Mouse (Mus musculus): Measurements from ENCODE around the gene Rara.

Gene Rara

DNA sequence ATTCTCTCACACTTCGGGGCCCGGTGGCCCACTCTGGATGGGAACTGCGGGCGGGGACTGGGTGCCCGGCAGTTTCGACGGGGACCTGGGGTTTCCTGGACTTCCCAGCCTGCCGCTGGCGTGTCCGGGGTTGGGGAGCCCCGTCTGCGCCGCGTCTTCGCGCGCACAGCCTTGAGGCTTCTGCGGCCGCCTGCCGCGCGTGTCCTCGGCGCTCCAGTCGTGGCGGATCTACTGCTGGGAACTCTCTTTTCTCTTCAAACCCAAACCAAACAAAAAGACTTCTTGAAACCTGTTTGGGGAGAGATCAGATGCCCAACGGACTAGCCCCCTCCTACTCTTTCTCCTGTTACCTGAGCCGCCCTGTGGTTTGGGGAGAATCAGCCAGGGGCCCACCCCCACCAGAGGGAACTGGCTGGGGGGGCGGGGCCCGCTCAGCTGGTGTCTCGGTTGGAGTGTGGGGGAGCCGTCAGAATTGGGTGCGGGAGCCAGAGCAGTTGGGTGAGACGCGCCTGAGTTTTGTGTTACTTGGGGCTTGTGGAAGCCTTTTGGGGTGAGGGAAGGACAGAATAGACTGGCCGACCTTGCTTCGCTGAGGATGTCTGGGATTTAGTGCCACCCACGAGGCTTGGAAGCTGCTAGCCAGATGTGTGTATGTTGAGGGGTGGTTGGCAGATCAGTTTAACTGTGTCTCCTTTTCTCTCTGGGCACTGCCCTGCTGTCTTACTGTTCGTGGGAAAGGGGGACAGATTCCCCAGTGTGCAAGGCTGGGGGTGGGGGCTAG is 10.5 kb downstream of the Rara start:
- peak; percentile 45 to 51 for DNase-seq (ENCODE audit: low read depth in 2 of 2, low spot score in 2 of 2)

DNA sequence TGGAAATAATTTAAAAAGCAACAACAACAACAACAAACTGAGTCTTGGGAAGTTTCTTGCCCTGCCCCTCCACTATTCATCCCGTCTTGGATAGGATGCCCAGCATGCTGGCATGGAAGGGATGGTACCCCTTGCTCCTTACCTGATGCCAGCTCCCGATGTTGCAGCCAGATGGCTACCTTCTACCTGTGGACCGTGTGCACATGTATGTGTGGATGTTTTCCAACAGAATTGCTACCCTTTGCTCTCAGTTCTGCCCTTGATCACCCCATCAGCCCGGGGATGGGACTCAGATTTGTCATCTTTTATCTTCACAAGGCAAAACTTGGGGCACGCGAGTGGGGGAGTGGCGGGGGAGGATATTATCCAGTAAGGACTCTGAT is 11.1 kb downstream of the Rara start:
- no peak for DNase-seq (ENCODE audit: low read depth in 2 of 2, low spot score in 2 of 2)

DNA sequence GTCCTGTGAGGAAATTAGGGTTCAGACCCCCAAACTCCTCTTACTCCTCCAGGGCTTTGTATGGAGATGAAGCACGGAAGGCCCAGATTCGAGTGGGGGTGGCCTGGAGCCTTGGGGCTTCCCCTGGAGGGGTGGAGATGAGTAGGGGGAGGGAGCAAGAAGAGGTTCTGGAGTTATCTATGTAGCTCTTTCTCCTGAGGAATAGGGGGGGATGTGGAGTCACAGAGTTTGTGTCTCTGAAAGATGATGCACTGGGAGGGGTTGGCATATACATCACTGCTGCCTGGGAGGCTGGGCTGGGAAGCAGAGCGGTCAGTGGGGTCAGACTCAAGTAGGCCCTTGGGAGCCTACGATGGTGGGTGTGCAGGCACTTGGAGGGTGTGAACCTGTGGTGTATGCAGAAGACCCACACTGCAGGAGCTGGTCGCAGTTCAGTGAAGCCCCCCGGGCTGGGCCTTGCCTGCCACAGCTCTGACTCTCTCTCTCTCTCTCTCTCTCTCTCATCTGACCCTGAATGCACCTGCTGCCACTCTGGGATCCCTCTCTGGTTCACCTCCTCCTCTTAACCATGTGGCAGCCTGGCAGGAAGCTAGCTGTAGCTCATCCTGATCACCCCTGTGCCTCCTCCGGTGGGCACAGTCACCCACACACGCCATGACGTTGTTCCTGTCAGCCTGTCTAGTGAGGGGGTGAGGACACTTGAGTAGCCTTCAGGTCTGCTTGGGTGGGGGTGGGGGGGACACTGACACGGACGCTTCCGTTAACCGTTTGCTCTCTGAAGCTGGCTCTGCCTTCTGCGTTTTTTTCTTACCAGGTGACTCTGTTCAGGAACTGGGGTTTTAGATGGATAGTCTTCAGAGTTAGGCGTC is 11.7 kb downstream of the Rara start:
- DNase-seq (ENCODE audit: low read depth in 2 of 2, low spot score in 2 of 2): peak; percentile 62 to 64

DNA sequence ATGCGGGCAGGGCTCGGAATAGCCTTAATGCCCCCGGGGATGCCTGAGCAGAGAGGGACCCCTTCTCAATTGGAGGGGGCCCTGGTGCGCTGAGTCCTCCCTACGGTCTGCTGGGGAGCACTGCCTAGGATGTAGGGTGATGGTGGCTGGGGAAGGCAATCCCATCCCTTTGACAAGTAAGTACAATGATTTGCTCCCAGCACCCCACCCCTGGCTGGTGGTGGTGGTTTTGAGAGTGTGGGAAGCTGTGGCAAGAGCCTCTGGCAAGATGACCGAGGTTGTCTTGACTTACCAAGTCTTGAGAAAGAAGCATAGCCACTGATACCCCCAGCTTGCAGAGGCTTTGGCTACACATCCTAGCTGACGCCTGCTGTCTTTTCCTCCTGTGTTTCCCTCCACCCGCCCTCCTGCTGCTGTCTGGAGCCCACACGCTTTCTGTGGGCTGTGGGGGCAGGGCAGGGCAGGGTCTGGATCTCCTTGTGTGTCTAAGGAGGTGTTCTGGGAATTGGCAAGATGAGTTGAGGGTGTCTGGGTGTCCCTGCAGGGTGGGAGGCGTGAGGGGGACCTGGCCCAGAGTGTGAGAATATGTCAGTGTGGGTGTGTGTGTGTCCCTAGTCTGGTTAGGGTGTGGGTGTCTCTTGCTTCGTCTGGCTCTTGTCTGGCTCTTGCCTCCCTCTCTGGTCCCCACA is 12.5 kb downstream of the Rara start:
- DNase-seq (ENCODE audit: low read depth in 2 of 2, low spot score in 2 of 2): no peak

DNA sequence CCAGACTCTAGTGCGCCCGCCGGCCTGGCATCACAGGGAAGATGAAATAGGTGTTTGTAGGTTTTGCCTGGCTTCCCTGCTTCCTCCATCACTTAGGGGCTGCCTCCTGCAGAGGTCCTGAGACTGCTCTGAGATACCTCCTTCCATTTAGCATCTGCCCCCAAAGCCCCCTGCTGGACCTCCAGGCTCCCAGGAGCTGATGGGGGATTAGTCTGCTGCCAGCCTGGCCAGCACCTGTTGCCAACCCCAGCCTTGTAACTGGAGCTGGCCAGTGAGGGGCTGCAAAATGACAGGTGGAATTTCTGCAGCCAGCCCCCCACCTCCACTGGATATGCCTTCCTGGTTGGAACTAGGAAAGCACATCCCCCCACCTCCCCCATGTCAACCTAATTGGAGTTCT is 13.2 kb downstream of the Rara start:
- DNase-seq (ENCODE audit: low read depth in 2 of 2, low spot score in 2 of 2): no peak

DNA sequence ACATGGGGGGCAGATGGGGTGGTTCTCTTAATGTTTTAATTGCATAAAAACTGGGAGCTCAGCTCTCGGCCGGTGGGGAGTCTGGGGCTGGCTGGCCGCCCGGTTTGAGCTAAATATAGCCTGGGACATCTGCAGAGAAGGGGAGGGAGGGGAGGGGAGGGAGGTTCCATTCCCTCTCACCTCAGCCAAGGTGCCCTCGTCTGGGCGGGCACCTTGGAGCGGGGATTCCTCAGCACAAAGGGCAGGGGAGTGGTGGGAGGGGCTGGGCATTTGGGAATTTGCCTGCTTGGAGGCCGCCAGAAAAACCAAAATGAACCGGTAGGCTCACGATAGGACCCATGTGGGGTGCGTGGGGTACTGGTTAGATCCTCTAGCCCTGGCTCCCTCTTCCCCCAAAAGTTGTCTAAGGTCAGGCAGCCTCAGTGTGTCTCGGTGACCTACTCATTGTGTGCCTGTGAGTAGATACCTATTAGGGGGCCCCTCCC is 13.8 kb downstream of the Rara start:
- no peak for DNase-seq (ENCODE audit: low read depth in 2 of 2, low spot score in 2 of 2)

DNA sequence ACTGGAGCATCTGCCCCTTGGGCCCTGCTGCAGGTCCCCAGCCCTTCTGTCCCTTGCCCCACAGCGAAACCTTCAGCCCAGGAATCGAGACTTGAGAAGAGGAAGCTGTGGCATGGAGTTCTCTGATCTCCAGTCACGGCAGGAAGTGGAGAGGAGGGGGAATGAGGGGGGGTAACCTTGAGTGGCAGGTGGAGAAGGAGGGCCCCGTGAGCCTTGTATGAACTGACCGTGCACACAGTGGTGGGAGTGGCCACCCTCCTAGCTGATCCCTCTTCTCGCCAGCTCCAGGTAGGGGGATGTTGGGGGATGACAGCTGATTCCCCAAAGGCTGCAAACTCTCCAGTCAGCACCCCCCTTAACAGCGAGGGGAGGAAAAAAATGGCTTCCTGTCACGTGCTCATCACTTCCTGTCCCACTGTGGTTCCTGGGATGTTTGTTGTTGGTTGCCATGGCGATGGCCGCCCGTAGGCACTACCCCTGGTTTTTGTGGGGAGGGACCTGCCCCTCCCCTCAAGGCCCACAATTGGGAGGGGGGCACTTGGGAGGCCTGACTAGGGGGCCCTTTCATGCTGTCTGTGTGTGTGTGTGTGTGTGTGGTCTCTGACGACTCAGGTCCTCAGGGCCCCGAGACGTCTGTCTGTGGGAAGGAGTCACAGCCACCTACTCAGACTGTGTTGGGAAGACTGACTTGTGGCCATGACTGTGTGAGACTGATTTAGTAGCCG is 14.4 kb downstream of the Rara start:
- peak; percentile 96 for DNase-seq (ENCODE audit: low read depth in 2 of 2, low spot score in 2 of 2)

DNA sequence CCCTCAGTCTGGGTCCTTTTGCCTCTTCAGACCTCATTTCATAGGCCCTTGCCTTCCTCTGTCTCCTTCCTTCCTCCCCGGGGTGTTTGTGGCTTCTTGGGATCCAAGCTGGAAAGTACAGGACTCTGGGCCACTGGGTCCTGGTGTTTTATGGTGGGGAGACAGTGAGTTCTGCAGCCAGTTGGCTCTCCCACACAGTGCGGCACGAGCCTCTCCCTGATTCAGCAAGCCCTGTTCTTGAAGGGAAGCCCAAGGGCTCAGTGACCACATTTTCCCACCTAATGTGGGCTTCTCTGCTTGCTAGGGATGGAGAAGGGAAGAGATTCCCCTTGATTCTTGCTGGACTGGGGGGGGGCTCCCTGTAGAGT is 14.9 kb downstream of the Rara start:
- no peak for DNase-seq (ENCODE audit: low read depth in 2 of 2, low spot score in 2 of 2)

DNA sequence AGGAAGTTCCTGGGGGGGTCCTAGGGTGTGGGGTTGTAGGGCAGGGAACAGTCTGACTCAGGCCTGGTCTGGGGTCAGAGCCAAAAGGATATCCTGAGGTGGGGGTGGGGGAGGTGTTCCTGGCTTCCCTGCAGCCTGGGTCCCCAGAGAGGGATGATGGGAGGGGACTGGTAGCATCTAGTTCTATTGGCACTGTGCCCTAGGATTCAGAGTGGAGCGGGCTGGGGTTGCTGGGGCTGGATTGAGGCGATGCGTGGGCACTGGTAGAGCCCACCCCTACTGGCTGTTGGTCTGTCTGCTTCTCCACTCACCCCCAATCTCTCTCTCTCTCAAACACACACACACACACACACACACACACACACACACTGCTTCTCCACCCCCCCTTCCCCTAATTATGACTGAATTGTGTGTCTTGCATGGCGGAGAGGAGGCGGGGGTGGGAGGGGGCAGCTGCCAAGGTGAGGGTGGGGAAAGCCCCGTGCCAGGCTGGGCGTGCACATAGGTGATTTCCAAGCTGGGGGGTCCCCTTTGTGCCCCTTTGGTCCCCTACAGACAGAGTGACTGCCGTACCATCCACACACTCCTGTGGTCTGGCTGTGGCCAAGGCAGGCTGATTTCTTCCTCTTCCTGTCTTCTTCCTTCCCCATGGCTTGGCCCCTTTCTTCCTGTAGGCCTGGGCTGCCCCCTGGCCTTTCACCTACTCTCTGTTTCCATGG is 15.5 kb downstream of the Rara start:
- DNase-seq (ENCODE audit: low read depth in 2 of 2, low spot score in 2 of 2): peak; percentile 59 to 65

DNA sequence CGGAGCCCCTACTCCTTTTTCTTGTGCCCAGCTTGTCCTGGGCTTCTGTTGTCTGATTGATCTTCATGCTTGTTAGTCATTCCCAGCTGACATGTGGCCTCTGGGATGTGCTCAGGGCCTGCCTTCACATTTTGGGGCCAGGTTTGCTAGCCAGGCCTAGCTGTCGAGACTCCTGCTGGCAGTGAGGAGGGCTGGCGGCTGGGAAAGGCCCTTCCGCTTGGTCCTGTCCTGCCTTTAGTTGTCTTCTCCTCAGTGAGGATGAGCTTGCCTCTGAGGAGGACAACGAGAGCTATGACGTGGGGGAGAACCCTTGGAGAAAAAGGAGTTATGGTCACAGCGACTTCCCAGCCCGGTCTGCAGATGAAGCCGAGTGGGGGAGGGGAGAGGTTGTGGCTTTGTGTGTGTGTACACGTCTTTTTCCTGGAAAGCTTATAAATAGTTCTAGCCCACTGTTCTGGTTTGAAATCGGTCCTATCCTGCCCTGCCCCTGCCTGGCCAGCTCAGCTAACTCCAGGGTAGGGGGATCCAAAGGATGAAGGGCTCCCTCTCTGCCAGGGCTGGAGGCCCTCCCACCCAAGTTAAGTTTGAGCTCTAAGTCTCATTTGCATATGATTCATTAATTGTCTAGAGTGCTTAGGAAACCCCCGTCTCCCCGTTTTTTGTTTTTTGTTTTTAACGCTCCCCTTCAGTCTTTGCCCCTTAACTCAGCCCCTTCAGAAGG is 16.3 kb downstream of the Rara start:
- no peak for DNase-seq (ENCODE audit: low read depth in 2 of 2, low spot score in 2 of 2)

DNA sequence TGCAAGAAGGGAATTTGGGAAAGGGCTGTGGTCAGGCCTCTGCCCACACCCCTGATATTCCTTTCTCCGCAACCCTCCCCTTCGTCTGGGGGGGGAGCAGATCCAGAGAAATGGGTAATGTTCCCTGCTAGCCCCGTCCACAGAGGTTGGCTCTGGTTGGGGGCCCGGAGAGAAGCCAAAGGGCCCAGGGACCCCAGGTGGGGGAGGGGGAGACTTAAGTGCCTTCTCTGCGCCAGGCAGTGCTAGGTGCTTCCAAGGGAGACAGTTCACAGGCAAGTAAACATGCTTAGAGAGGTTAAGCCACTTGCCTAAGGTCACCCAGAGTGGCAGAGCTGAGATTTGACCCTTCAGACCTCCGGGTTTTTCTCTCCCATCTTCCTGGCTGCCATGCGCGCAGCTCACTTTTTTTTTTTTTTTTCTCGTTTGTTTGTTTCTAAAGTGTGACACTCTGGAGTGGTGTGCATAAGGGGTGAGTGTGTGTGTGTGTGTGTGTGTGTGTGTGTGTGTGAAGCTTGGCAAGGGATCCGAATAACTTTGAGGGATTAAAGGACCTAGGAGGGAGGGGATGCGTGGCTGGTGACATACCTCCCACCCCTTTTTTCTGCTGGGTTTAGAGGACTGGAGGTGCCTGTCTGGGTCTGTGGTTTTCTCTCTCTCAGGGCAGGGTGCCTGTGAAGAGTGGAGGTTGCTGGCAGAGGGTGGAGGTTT is 17.4 kb downstream of the Rara start:
- peak; percentile 68 to 76 for DNase-seq (ENCODE audit: low read depth in 2 of 2, low spot score in 2 of 2)

DNA sequence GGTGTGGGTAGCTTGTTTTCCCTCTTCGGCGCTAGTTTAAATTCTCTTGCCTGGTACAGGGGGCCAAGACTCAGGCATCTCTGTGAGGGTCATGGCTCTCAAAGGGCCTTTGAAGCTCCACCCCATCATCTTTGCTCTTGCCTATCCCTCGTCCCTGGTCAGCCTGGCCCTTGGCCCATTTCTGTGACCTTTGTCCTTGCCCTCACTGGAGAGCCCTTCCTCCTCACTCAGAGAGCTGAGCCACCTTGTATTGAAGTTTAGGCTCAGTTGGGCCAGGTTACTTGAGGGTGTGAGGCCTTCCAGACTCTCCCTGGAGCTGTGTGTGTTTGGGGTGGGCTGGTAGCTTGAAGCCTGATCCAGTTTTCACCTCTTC is 18.0 kb downstream of the Rara start:
- DNase-seq (ENCODE audit: low read depth in 2 of 2, low spot score in 2 of 2): no peak

DNA sequence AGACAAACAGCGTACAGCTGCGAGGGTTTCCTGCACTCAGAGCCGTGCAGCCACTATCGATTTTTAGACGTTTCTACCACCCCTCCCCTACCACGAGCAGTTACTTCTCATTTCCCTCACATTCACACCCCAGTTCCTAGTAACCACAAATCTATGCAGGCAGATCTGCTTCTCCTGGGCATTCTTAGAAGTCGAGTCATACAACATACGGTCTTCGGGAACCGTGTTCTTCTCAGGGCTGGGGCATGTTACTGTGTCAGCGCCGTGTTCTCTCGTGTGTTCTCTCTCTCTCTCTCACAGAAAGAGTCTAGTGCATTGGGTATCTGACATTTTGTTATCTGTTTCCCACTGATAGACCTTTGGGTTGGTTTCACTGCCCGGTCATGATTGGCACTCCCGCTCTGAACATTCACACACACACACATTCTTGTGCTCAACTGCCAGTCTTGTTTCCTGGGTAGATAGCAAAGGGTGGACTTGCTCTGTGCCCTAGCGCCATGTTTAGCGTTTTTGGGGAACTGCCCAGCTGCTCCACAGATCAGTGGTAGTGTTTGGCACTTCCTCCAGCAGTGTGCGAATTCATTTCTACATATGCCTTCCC is 20.5 kb downstream of the Rara start:
- no peak for DNase-seq (ENCODE audit: low read depth in 2 of 2, low spot score in 2 of 2)

DNA sequence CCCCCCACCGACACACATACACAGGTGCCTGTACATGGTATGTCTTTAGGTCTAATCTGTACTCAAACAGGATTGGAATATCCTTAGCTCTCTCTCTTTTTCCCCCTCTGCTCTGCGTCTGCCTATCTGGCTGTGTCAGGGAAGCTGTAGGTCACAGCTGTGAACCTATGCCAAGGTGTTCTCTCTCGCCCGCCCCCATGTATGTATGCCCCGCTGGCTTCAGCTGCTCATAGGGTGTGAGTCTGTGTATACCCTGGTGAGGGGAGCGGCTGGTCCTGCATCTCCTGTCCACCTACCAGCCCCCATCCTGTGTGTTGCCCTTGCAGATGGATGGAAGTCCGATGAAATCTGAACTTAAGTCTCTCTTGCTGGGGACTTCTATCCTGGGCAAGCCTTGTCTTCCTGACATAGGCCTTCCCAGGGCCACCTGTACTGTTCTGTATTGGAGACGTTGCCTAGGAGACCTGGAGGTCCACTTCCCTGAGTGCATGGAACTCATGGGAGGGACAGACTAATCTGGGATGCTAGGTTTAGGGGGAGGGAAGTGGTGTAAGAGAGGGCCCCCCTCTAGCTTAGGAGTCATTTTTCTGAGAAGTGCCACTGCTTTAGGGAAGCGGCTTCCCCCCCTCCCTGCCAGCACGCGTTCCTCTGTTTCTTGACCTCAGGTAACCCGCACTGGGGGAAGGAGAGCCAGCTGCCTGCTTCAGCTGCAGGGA is 21.8 kb downstream of the Rara start:
- no peak for DNase-seq (ENCODE audit: low read depth in 2 of 2, low spot score in 2 of 2)

DNA sequence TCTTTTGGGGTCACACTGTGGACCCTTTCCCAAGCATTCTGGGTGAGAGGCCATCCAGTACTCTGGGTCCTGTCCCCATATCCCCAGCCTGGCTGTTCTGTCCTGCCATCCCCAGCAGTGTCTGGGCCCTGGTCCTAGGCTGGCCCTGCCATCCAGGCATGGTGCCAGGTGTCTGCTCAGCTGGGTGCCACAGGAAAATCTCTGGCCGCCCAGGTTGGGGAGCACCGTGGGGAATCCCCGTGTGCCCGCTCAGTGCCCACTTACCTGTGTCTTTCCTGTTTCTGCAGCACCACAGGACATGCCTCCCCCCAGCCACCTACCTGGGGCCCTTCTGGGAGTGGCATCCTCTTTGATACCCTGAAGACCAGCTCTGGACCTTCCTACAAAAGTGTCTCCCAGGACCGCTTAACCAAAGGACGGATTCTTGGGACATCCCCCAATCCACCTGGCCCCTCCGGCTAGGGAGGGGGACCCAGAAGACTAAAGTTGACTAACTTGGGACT is 22.4 kb downstream of the Rara start:
- DNase-seq (ENCODE audit: low read depth in 2 of 2, low spot score in 2 of 2): no peak

DNA sequence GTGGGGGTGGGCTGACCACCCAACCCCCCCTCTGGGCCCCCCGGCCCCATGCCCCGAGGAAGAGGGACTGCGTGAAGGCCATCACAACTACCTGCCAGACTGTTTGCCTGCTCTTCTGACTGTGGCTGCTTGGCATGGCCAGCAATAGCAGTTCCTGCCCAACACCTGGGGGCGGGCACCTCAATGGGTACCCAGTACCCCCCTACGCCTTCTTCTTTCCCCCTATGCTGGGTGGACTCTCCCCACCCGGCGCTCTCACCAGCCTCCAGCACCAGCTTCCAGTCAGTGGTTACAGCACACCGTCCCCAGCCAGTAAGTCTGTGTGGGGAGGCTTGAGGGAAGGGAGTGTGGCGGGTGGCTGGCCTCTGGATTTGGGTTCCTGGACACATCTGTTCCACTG is 22.9 kb downstream of the Rara start:
- DNase-seq (ENCODE audit: low read depth in 2 of 2, low spot score in 2 of 2): no peak

DNA sequence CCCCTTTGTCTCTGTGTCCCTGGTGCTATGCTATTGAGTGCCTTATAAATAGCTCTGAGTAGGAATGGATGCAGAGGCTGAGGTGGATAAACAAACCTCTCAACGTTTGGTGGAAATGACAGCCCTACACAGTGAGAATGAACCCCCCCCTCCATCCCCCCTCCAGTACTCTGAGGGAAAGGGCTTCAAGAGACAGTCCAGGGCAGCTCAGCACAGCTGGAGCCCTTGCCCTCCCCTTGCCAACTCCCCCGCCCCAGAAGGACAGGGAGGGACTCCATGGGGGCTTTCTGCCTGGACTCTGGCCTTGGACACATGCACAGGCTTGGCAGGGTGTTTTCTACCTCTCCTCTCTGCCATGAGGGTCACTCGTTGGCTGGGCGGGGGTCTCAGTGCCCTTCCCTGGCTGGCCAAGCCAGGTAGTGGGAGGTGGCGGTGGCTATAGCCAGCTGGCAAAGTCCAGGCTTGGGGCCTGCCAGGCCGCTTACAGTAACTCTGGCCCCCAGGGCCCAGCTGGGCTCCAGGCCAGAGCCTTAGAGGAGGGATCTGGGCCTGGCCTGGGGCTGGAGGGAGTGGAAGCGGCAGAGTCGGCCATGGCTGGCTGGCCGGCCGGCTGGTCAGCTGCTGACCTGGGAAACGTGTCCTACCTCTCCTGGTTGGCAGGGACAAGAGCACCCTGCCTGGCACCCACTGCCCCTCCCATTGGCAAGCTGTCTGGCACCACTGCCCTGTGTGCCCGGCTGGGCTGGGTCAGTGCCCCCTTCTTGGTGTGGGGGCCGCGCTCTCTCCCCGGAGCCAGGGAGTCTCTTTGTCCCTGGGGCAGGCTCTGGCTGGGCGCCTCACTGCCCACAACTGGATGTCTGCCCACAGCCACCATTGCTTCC is 23.6 kb downstream of the Rara start:
- no peak for DNase-seq (ENCODE audit: low read depth in 2 of 2, low spot score in 2 of 2)
